ENCODE assay signal across 19 mouse cellular contexts in genomic region chr14:24798066-24798465, GRCm38 (mm10).
DNase-seq lines count a peak whose midpoint lies in the region; ATAC-seq lines count a peak whose summit lies in the region.
"Had no signal": no experiment of that assay in that cellular context is flagged by ENCODE, and none has a peak within 500 bp of the region (broad histone marks: within the 10 kb centered on the region; RNA-seq: fewer than 3 reads in every experiment).

No protein-coding gene starts in this region.

- intact Hi-C loops in heart, postnatal 14 days (cut with DNase I): no loop called here

- H3K36me3 ChIP-seq in midbrain, embryonic 11.5 days (ENCODE audit: control insufficient read depth, insufficient read depth, low read length): no peaks in the 10 kb centered on the region
- no peaks in the 10 kb centered on the region for H3K36me3 ChIP-seq in midbrain, embryonic 14.5 days (ENCODE audit: control insufficient read depth, insufficient read depth, low read length)
- H3K36me3 ChIP-seq: G1E had no signal

- no peak overlapping the region for H3K4me3 ChIP-seq in midbrain, embryonic 11.5 days (ENCODE audit: low read depth, low read length)
- H3K4me3 ChIP-seq in midbrain, embryonic 14.5 days (replicated peaks; ENCODE audit: low read depth, low read length): no peak overlapping the region

- peak; percentile 70 for DNase-seq in heart, adult 11 months
- no peak for DNase-seq in heart, postnatal 14 days
- peak; percentile 65 for DNase-seq in midbrain, embryonic 11.5 days (ENCODE audit: low spot score, missing footprints)
- DNase-seq in midbrain, embryonic 14.5 days: no peak
- DNase-seq: adrenal gland, adult 2 months; adrenal gland, adult 8-10 months; adrenal gland, postnatal 10 days; adrenal gland, postnatal 14 days; adrenal gland, postnatal 25 days; adrenal gland, postnatal 36 days; B cell, adult 2 months; cerebellum, adult 11 months; cerebellum, adult 11-12 months; cerebellum, adult 18-20 months had no signal

- WGBS in midbrain, embryonic 11.5 days: 89% methylated on average over 4 of the region's 4 CpGs
- 87% methylated on average over 4 of the region's 4 CpGs for WGBS in midbrain, embryonic 14.5 days

- peaks cover 4% of the 10 kb centered on the region; the same call in 1 of the 2 replicates for H3K4me1 ChIP-seq in midbrain, embryonic 11.5 days (ENCODE audit: control insufficient read depth, insufficient read depth, low read length)
- 0 out of 2 replicates have a peak, but pooled peaks cover 4% of the 10 kb centered on the region for H3K4me1 ChIP-seq in midbrain, embryonic 14.5 days (ENCODE audit: control insufficient read depth, insufficient read depth, low read length)

- no peak overlapping the region for H3K9ac ChIP-seq in midbrain, embryonic 11.5 days (ENCODE audit: low read length)
- no peak overlapping the region for H3K9ac ChIP-seq in midbrain, embryonic 14.5 days (replicated peaks; ENCODE audit: low read length)

- no peak overlapping the region for H3K27ac ChIP-seq in midbrain, embryonic 11.5 days (ENCODE audit: low read depth, low read length)
- H3K27ac ChIP-seq in midbrain, embryonic 14.5 days (replicated peaks; ENCODE audit: low read depth, low read length): no peak overlapping the region

- H3K27me3 ChIP-seq in midbrain, embryonic 11.5 days (ENCODE audit: control insufficient read depth, insufficient read depth, low read length): no peaks in the 10 kb centered on the region
- H3K27me3 ChIP-seq in midbrain, embryonic 14.5 days (ENCODE audit: control insufficient read depth, insufficient read depth, low read length): no peaks in the 10 kb centered on the region
- H3K27me3 ChIP-seq: CH12.LX, Patski had no signal

- H3K4me2 ChIP-seq in midbrain, embryonic 11.5 days: no peak overlapping the region
- H3K4me2 ChIP-seq in midbrain, embryonic 14.5 days (ENCODE audit: low read length): no peak overlapping the region

- ATAC-seq in midbrain, embryonic 11.5 days (ENCODE audit: low FRiP score): no peak
- no peak for ATAC-seq in midbrain, embryonic 14.5 days (ENCODE audit: low FRiP score, low TSS enrichment)
- ATAC-seq: activated CD4-positive, CD25-positive, alpha-beta regulatory T cell, adult 4 months; CD4-positive, CD25-positive, alpha-beta regulatory T cell, adult 4 months; Patski had no signal

- no peaks in the 10 kb centered on the region for H3K9me3 ChIP-seq in midbrain, embryonic 11.5 days (ENCODE audit: control insufficient read depth, low read length)
- no peaks in the 10 kb centered on the region for H3K9me3 ChIP-seq in midbrain, embryonic 14.5 days (ENCODE audit: control insufficient read depth, low read length)

Comparison
In these comparisons a context has a peak if more than half of its experiments do, and no peak if none do; other contexts are left out.
1. DNase-seq: peak in heart, adult 11 months (single experiment) and midbrain, embryonic 11.5 days (single experiment); none in heart, postnatal 14 days (0 of 2) and midbrain, embryonic 14.5 days (single experiment).